Mouse (Mus musculus) right cerebral cortex, adult 2 months (tissue): ENCODE measurements around the gene Pde6g.

Experiments
- DNase-seq, 2 experiments: peaks; one replicate each; pipeline ENCODE4 v3.0.0; 2021 to 2022; ENCODE audit warnings: low spot score in 2 of 2

Pde6g gene

GRCm38 (mm10) chr11:120453306-120453705, at the start of gene Pde6g:
Gene Pde6g (minus strand): TSS chr11:120453500.
- DNase-seq = no peak

- DNase-seq = no peak
These were observed 48.4 kb upstream of the Pde6g start for GRCm38 (mm10) chr11:120501701-120502100.

GRCm38 (mm10) chr11:120501018-120501417, 47.7 kb upstream of the Pde6g start:
- DNase-seq = no peak

GRCm38 (mm10) chr11:120500357-120500756, 47.1 kb upstream of the Pde6g start:
- DNase-seq = no peak

- DNase-seq = no peak
These were observed 46.6 kb upstream of the Pde6g start for GRCm38 (mm10) chr11:120499894-120500293.

GRCm38 (mm10) chr11:120498891-120499290, 45.6 kb upstream of the Pde6g start:
- no peak for DNase-seq

- no peak for DNase-seq
These were observed 44.9 kb upstream of the Pde6g start for GRCm38 (mm10) chr11:120498226-120498625.

- DNase-seq = no peak
These were observed 44.1 kb upstream of the Pde6g start for GRCm38 (mm10) chr11:120497436-120497835.

- no peak for DNase-seq
These were observed 40.6 kb upstream of the Pde6g start for GRCm38 (mm10) chr11:120493911-120494310.

GRCm38 (mm10) chr11:120493351-120493750, 40.1 kb upstream of the Pde6g start:
- DNase-seq = no peak

- no peak for DNase-seq
These were observed 39.5 kb upstream of the Pde6g start for GRCm38 (mm10) chr11:120492878-120493203.

- peak; percentile 30 to 43 for DNase-seq
These were observed 39.0 kb upstream of the Pde6g start for GRCm38 (mm10) chr11:120492024-120492877.

GRCm38 (mm10) chr11:120491317-120492023, 38.2 kb upstream of the Pde6g start, which contains the start of gene Slc25a10:
Gene Slc25a10 (plus strand): TSS chr11:120491840.
- DNase-seq = peak; percentile 86 to 87

- no peak for DNase-seq
These were observed 37.2 kb upstream of the Pde6g start for GRCm38 (mm10) chr11:120490291-120491046.

GRCm38 (mm10) chr11:120489054-120489761, 35.9 kb upstream of the Pde6g start:
- DNase-seq = peak; percentile 62 to 71

GRCm38 (mm10) chr11:120488516-120488915, 35.2 kb upstream of the Pde6g start:
- DNase-seq = no peak

- no peak for DNase-seq
These were observed 32.0 kb upstream of the Pde6g start for GRCm38 (mm10) chr11:120485251-120485650.

GRCm38 (mm10) chr11:120484265-120484981, 31.1 kb upstream of the Pde6g start, which contains the start of gene Mrpl12:
Gene Mrpl12 (plus strand): TSS chr11:120484613.
- peak; percentile 91 to 93 for DNase-seq

GRCm38 (mm10) chr11:120483448-120483934, 30.2 kb upstream of the Pde6g start:
- no peak for DNase-seq

- DNase-seq = no peak
These were observed 18.8 kb upstream of the Pde6g start for GRCm38 (mm10) chr11:120472052-120472451.

GRCm38 (mm10) chr11:120467736-120468092, 14.4 kb upstream of the Pde6g start:
- DNase-seq = no peak
